Mouse (Mus musculus): Measurements from ENCODE around the gene Olfr78. TPM values are rescaled to one million over a fixed set of nuclear protein-coding genes. Genes with fewer than 3 reads are reported as not detected.

The Olfr78 gene
- polyA plus RNA-seq (2017; shearing (Covaris generic)) = not detected

DNA sequence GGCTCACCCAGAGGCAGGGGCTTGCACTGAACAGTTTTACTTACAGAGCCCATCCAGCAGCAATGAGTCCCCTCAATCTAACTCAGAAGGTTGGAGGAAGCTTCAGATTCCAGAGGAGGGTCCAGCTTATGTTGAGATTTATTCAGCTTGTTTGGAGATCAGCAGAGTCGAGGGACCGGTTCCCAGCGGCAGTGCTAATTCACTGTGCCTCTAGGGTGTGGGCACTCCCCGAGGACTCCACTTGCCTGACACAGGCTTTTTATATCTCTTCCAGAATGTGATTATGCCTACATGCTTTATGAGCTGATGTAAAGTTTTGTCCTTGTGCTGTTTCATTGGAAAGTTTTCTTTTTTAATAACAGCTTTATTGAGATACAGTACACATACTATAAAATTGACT, at the start of gene Olfr78, which contains the start of gene Olfr560:
Gene Olfr78 (minus strand): TSS at position 206 of the 400 bp plus-strand sequence.
Gene Olfr560 (minus strand): TSS at position 101 of the 400 bp plus-strand sequence.

DNA sequence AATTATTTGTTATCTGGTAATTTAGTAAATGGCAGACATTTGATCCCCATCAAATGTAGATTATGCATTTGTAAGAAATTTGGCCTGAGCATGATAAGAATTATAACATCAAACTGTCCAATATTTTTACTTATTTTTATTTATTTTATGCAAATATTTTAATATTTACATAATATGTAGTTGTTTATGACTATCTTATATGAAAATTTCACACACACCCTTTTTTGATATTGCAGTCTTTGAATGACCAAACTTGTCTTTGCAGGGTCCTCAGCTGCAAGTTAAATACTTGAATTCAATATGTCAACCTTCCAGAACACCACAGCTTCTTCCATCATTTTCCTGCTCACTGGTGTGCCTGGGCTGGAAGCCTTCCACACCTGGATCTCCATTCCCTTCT, 43.9 kb upstream of the Olfr78 start, which contains the start of gene Olfr564:
Gene Olfr564 (plus strand): TSS at position 301 of the 400 bp plus-strand sequence.

DNA sequence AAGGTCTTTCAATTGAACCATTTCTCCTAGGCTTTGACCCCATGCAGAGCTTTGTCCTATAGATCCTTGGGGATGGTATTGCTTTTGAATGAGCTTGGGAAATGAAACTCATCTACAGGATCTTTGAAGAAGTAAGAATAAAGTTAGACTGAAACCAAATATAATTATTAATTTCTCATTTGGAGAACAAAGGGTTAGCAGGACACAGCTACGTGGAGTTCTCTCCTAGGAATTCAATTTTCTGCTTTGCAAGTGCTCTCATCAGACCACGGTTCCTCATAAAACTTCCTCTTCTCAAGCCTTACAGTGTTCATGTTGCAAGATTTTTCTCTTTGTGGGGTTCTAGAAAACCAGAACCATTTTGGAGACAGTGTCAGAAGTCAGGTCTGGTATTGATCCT, 11.7 kb upstream of the Olfr78 start, which contains the start of gene Olfr561:
Gene Olfr561 (plus strand): TSS at position 301 of the 400 bp plus-strand sequence.

DNA sequence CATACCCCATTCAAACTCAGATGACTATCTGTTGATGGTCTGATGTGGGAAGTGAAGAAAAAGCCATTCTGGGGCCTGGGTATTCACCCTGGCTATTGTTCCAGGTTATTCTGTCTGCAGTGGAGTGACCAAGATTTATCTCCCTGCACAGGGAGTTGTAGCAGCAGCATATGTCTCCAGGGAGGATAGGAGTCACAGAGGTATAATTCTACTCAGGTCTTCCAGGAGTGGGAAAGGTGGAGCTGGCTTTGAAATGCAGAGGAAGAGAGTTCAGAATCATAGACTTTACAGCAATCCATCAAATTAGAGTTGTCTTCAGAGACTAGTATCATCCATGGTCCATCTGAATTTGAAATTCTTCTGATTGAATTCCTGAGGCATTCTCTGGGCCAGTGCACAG, 31.9 kb downstream of the Olfr78 start, which contains the start of gene Olfr559:
Gene Olfr559 (minus strand): TSS at position 101 of the 400 bp plus-strand sequence.

DNA sequence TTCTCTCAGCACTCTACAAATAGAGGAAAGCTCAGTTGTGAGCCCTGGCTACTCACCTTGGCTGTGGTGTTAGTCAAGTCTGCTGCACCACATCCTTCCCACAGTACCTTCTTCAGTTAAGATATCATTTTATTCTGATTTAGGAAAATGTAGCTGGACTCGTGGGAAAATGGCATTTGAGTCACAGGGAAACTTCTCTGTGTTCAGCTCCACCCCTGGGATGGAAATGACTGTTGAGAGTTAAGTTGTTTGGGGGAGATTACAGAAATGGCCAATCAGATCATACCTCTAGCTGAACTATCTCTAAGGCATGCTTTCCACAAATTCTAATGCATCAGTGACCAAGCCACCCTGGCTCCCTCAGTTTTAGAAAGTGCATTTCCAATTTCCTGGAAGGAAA, 40.3 kb downstream of the Olfr78 start, which contains the start of gene Olfr33:
Gene Olfr33 (minus strand): TSS at position 101 of the 400 bp plus-strand sequence.

DNA sequence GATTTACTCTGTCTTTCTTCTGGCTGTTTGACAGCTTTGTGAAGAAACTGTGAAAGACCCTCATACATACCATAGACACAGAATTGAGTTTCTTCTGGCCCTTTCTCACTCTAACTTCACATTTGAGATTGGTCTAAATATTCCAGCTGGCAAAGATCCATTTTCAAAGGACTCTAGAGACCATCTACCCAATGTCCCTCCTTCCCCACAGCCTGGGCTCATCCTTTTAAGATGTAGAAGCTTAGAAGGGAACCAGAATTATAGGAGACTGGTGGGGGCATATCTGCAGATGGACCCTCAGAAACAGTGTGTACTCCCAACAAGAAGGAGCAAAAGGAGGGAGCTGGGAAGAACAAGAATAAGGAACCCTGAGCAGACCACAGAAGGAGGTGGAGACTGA, 57.4 kb downstream of the Olfr78 start, which contains the start of gene Olfr558:
Gene Olfr558 (plus strand): TSS at position 301 of the 400 bp plus-strand sequence.

DNA sequence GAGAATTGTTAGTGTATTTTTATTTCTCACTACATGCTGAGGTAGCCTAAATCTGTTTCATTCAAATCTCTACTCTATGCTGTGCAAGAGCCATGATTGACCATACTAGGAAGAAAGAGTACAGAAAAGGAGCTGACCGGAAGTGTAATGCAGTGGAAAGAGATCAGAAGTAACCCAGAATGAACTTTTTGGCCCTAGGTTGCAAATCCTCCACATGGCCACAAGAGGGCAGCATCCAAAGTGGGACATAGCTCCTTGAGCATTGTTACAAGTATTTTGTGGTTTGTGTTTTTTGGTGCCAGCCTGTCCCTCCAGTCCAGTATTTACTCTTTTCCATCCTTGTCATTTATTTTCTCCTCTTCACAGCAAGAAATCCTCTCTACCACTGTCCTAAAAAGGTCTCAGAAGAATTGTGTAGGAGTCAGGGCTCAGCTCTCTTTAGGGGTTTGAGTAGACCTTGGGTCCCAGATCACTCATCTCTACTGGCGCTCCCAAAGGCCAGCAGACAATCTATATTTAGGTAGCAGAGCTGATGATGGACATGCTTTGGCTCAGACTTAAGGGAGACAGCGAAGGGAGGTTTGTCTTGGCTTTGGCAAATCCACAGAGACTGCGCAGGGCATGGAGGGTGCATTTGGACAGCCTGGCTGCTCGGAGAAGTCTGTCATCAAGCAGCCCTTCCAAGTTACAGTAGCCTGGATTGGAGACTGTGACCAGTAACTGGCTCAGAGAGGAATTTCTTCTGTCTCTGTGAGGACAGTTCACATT, 63.7 kb downstream of the Olfr78 start, which contains the start of gene Olfr557:
Gene Olfr557 (plus strand): TSS at position 553 of the 768 bp plus-strand sequence.

Other genes starting within 250 kb of the Olfr78 start
- gene Olfr547, start 224.7 kb downstream of the Olfr78 start, polyA plus RNA-seq (2017; shearing (Covaris generic)) = not detected
- not detected for gene Olfr548-ps1, start 218.6 kb downstream of the Olfr78 start, polyA plus RNA-seq (2017; shearing (Covaris generic))
- not detected for gene Olfr549, start 209.6 kb downstream of the Olfr78 start, polyA plus RNA-seq (2017; shearing (Covaris generic))
- 19.6 TPM for gene Trim21, start 194.0 kb downstream of the Olfr78 start, polyA plus RNA-seq (2017; shearing (Covaris generic))
- 0.22 TPM for gene Olfr550, start 188.0 kb downstream of the Olfr78 start, polyA plus RNA-seq (2017; shearing (Covaris generic))
- gene Olfr551, start 167.6 kb downstream of the Olfr78 start, polyA plus RNA-seq (2017; shearing (Covaris generic)) = 0.09 TPM
- gene Olfr552, start 161.7 kb downstream of the Olfr78 start, polyA plus RNA-seq (2017; shearing (Covaris generic)) = not detected
- gene Olfr553, start 141.3 kb downstream of the Olfr78 start, polyA plus RNA-seq (2017; shearing (Covaris generic)) = not detected
- 0.95 TPM for gene Olfr554, start 121.0 kb downstream of the Olfr78 start, polyA plus RNA-seq (2017; shearing (Covaris generic))
- not detected for gene Olfr555, start 100.6 kb downstream of the Olfr78 start, polyA plus RNA-seq (2017; shearing (Covaris generic))
- gene Olfr556, start 94.6 kb downstream of the Olfr78 start, polyA plus RNA-seq (2017; shearing (Covaris generic)) = not detected
- gene Trim68, start 72.1 kb downstream of the Olfr78 start, polyA plus RNA-seq (2017; shearing (Covaris generic)) = 7.4 TPM
- not detected for gene Olfr557, start 63.6 kb downstream of the Olfr78 start, polyA plus RNA-seq (2017; shearing (Covaris generic))
- not detected for gene Olfr558, start 57.3 kb downstream of the Olfr78 start, polyA plus RNA-seq (2017; shearing (Covaris generic))
- gene Olfr33, start 40.4 kb downstream of the Olfr78 start, polyA plus RNA-seq (2017; shearing (Covaris generic)) = not detected
- not detected for gene Olfr559, start 32.0 kb downstream of the Olfr78 start, polyA plus RNA-seq (2017; shearing (Covaris generic))
- gene Olfr560, start 105 bp downstream of the Olfr78 start, polyA plus RNA-seq (2017; shearing (Covaris generic)) = not detected
- gene Olfr561, start 11.8 kb upstream of the Olfr78 start, polyA plus RNA-seq (2017; shearing (Covaris generic)) = not detected
- gene Olfr564, start 44.0 kb upstream of the Olfr78 start, polyA plus RNA-seq (2017; shearing (Covaris generic)) = not detected
- not detected for gene Olfr566, start 99.3 kb upstream of the Olfr78 start, polyA plus RNA-seq (2017; shearing (Covaris generic))
- 0.41 TPM for gene Olfr568, start 117.7 kb upstream of the Olfr78 start, polyA plus RNA-seq (2017; shearing (Covaris generic))
- gene Olfr569, start 131.4 kb upstream of the Olfr78 start, polyA plus RNA-seq (2017; shearing (Covaris generic)) = not detected
- gene Olfr570, start 135.1 kb upstream of the Olfr78 start, polyA plus RNA-seq (2017; shearing (Covaris generic)) = not detected
- not detected for gene Olfr571, start 158.1 kb upstream of the Olfr78 start, polyA plus RNA-seq (2017; shearing (Covaris generic))
- gene Olfr572, start 164.9 kb upstream of the Olfr78 start, polyA plus RNA-seq (2017; shearing (Covaris generic)) = not detected
- gene Olfr573-ps1, start 183.1 kb upstream of the Olfr78 start, polyA plus RNA-seq (2017; shearing (Covaris generic)) = 0.44 TPM
- gene Olfr574, start 189.0 kb upstream of the Olfr78 start, polyA plus RNA-seq (2017; shearing (Covaris generic)) = not detected
- gene Olfr575, start 199.3 kb upstream of the Olfr78 start, polyA plus RNA-seq (2017; shearing (Covaris generic)) = not detected
- gene Olfr576, start 203.2 kb upstream of the Olfr78 start, polyA plus RNA-seq (2017; shearing (Covaris generic)) = not detected
- 0.20 TPM for gene Olfr577, start 216.5 kb upstream of the Olfr78 start, polyA plus RNA-seq (2017; shearing (Covaris generic))
- gene Olfr578, start 229.9 kb upstream of the Olfr78 start, polyA plus RNA-seq (2017; shearing (Covaris generic)) = not detected